Mouse (Mus musculus) heart, postnatal 0 days (tissue): ENCODE measurements around the gene Kif18b.

ENCODE experiments used
- CTCF ChIP-seq: IDR thresholded peaks from 2 replicates; pipeline ENCODE4 v1.5.1; 2016; ENCODE audit warnings: antibody characterized with exemption, control low read depth, low read depth
- EP300 ChIP-seq: IDR thresholded peaks from 2 replicates; pipeline ENCODE4 v1.6.1; 2016; ENCODE audit warnings: antibody characterized with exemption, low read depth

DNA sequence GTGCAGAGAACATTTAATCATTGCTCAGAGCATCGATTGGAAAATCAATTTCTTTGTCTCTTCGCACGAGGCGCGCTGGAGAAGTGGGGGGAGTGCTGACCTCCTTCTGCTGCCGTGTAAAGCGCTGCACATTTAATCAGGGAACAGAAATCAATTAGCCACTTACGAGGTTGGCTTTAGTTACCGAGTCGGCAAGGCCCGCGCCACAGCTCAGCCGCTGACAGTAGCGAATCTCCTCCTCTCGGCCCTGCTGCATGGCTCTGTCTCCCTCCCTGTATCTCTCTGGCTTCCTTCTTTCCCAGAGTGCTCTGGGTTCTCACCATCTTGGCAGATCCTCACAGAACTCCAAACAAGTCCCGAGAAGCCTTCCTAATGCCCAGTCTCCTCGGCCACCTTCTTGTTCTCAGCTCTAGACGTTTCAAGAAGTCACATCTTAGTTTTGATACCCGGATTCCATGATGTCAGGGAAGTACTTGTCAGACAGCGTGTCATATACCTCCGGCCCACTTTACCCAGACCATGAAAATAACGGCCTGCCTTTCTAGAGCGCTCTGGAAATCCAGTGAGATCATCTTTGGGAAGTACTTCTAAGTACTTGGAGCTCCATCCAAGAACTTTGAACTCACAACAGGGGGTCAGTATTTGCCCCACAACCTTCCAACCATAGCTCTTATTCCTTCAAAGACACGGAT is 39.1 kb upstream of the Kif18b start:
- no peak for TF ChIP-seq CTCF
- no peak for TF ChIP-seq EP300
